8 mouse cellular contexts compared by ENCODE assay signal in genomic region chr10:79986232-79986878, GRCm38 (mm10). TPM values are rescaled to one million over a fixed set of nuclear protein-coding genes. Genes with fewer than 3 reads are reported as not detected.
DNase-seq lines count a peak whose midpoint lies in the region; ATAC-seq lines count a peak whose summit lies in the region.

No protein-coding gene starts in this region.

- peaks cover 35% of the 10 kb centered on the region for H3K36me3 ChIP-seq in megakaryocyte, embryonic 14.5 days (replicated peaks; ENCODE audit: low read length)
- peaks cover 11% of the 10 kb centered on the region for H3K36me3 ChIP-seq in limb, embryonic 13.5 days
- H3K36me3 ChIP-seq in midbrain, embryonic 16.5 days (ENCODE audit: control insufficient read depth, insufficient read depth, low read length), result no peaks in the 10 kb centered on the region

- H3K9ac ChIP-seq in limb, embryonic 13.5 days, result peak overlapping the region; percentile 65; the same call in 1 of the 2 replicates
- peak overlapping the region; percentile 88 for H3K9ac ChIP-seq in midbrain, embryonic 16.5 days (ENCODE audit: low read depth, low read length)

- H3K9me3 ChIP-seq in megakaryocyte, embryonic 14.5 days, result peaks cover 5% of the 10 kb centered on the region; the same call in 1 of the 2 replicates
- peaks cover 6% of the 10 kb centered on the region for H3K9me3 ChIP-seq in limb, embryonic 13.5 days
- no peaks in the 10 kb centered on the region for H3K9me3 ChIP-seq in midbrain, embryonic 16.5 days (replicated peaks; ENCODE audit: control insufficient read depth, low read length, poor library complexity, severe bottlenecking)

- 45% methylated on average over 6 of the region's 6 CpGs for WGBS in limb, embryonic 13.5 days
- WGBS in midbrain, embryonic 16.5 days, result 41% methylated on average over 6 of the region's 6 CpGs

- ATAC-seq in megakaryocyte, adult 5-6 weeks (ENCODE audit: poor library complexity, severe bottlenecking), result no peak
- ATAC-seq in limb, embryonic 13.5 days (ENCODE audit: low FRiP score, low read depth), result no peak
- ATAC-seq in midbrain, embryonic 16.5 days, result no peak
- ATAC-seq in inflammation-experienced regulatory T-cells, adult 6 months, result no peak

- H3K4me3 ChIP-seq in megakaryocyte, embryonic 14.5 days (replicated peaks), result peak overlapping the region; percentile 97
- H3K4me3 ChIP-seq in limb, embryonic 13.5 days, result peak overlapping the region; percentile 74
- H3K4me3 ChIP-seq in midbrain, embryonic 16.5 days (ENCODE audit: low read depth, low read length), result peak overlapping the region; percentile 76

- peak overlapping the region; percentile 88; the same call in 1 of the 2 replicates for H3K27ac ChIP-seq in limb, embryonic 13.5 days
- H3K27ac ChIP-seq in midbrain, embryonic 16.5 days (ENCODE audit: low read length), result peak overlapping the region; percentile 95

- intact Hi-C loops in left cerebral cortex, postnatal 14 days (cut with DNase I), result loop anchor here (2.0 to 5.0 kb wide), 2 partner anchors 48 to 66 kb away; no protein-coding TSS in a partner anchor

- peaks cover 81% of the 10 kb centered on the region for H3K4me1 ChIP-seq in megakaryocyte, embryonic 14.5 days
- H3K4me1 ChIP-seq in limb, embryonic 13.5 days, result peaks cover 63% of the 10 kb centered on the region
- peaks cover 39% of the 10 kb centered on the region for H3K4me1 ChIP-seq in midbrain, embryonic 16.5 days (ENCODE audit: control insufficient read depth, insufficient read depth, low read length)

- H3K4me2 ChIP-seq in limb, embryonic 13.5 days (replicated peaks), result peak overlapping the region; percentile 89
- peak overlapping the region; percentile 90 for H3K4me2 ChIP-seq in midbrain, embryonic 16.5 days (ENCODE audit: low read length)

- H3K27me3 ChIP-seq in megakaryocyte, embryonic 14.5 days (replicated peaks), result no peaks in the 10 kb centered on the region
- no peaks in the 10 kb centered on the region for H3K27me3 ChIP-seq in limb, embryonic 13.5 days
- peaks cover 29% of the 10 kb centered on the region for H3K27me3 ChIP-seq in midbrain, embryonic 16.5 days (ENCODE audit: control insufficient read depth, insufficient read depth, low read depth, low read length)

- peak; percentile 72 for DNase-seq in cerebellum, adult 9-10 months
- peak; percentile 57 to 63 for DNase-seq in heart, adult 9 months (ENCODE audit: low spot score in 2 of 2)
- no peak for DNase-seq in left cerebral cortex, postnatal 14 days (ENCODE audit: low spot score in 2 of 2)

RNA-seq across cellular contexts. Expression of gene Cnn2, which starts 2.0 kb away (rescaled TPM):
- 1,011 and 1,303 TPM in 2 replicates for polyA plus RNA-seq in megakaryocyte, embryonic 14.5 days (2012; ENCODE audit: insufficient read depth, low replicate concordance)
- 174 and 175 TPM in 2 replicates for total RNA-seq in megakaryocyte, adult 5-6 weeks (2015)
- total RNA-seq in megakaryocyte, adult 5-6 weeks (2017), result 286 and 299 TPM in 2 replicates
- polyA plus RNA-seq in limb, embryonic 13.5 days (2015; fragmentation: Nextera tagmentation; extraction: Ambion mirVana), result 287 and 299 TPM in 2 replicates
- 25.7 and 26.2 TPM in 2 replicates for polyA plus RNA-seq in midbrain, embryonic 16.5 days (2015; fragmentation: Nextera tagmentation; extraction: Ambion mirVana)
- total RNA-seq in left cerebral cortex, postnatal 14 days (2021), result 10 to 100 TPM in 1 of 2 experiments, 1 to 10 TPM in 1; 9.5 to 11.9 TPM
- polyA plus RNA-seq in inflammation-experienced regulatory T-cells, adult 6 months (2017; shearing (Covaris generic)), result 100 to 1,000 TPM; 672 to 989 (median 979) TPM

RNA-seq across cellular contexts. Expression of gene Tmem259, which starts 2.2 kb away (rescaled TPM):
- 293 and 686 TPM in 2 replicates for polyA plus RNA-seq in megakaryocyte, embryonic 14.5 days (2012; ENCODE audit: insufficient read depth, low replicate concordance)
- total RNA-seq in megakaryocyte, adult 5-6 weeks (2015), result 51.6 and 52.2 TPM in 2 replicates
- 52.1 and 53.2 TPM in 2 replicates for total RNA-seq in megakaryocyte, adult 5-6 weeks (2017)
- 16.0 and 19.5 TPM in 2 replicates for polyA plus RNA-seq in limb, embryonic 13.5 days (2015; fragmentation: Nextera tagmentation; extraction: Ambion mirVana)
- 15.3 and 16.2 TPM in 2 replicates for polyA plus RNA-seq in midbrain, embryonic 16.5 days (2015; fragmentation: Nextera tagmentation; extraction: Ambion mirVana)
- total RNA-seq in left cerebral cortex, postnatal 14 days (2021), result 100 to 1,000 TPM; 140 to 152 TPM
- 1 to 10 TPM; 2.0 to 2.5 (median 2.0) TPM for polyA plus RNA-seq in inflammation-experienced regulatory T-cells, adult 6 months (2017; shearing (Covaris generic))

RNA-seq across cellular contexts. Expression of gene Abca7, which starts 9.9 kb away (rescaled TPM):
- 47.4 and 62.2 TPM in 2 replicates for polyA plus RNA-seq in megakaryocyte, embryonic 14.5 days (2012; ENCODE audit: insufficient read depth, low replicate concordance)
- 32.6 and 34.7 TPM in 2 replicates for total RNA-seq in megakaryocyte, adult 5-6 weeks (2015)
- 33.6 and 37.4 TPM in 2 replicates for total RNA-seq in megakaryocyte, adult 5-6 weeks (2017)
- 1.8 and 1.9 TPM in 2 replicates for polyA plus RNA-seq in limb, embryonic 13.5 days (2015; fragmentation: Nextera tagmentation; extraction: Ambion mirVana)
- polyA plus RNA-seq in midbrain, embryonic 16.5 days (2015; fragmentation: Nextera tagmentation; extraction: Ambion mirVana), result 4.1 and 4.8 TPM in 2 replicates
- 10 to 100 TPM; 10.9 TPM for total RNA-seq in left cerebral cortex, postnatal 14 days (2021)
- 10 to 100 TPM; 10.7 to 14.2 (median 13.3) TPM for polyA plus RNA-seq in inflammation-experienced regulatory T-cells, adult 6 months (2017; shearing (Covaris generic))

RNA-seq across cellular contexts. Expression of gene Grin3b, which starts 15.8 kb away (rescaled TPM):
- not detected in 2 replicates for polyA plus RNA-seq in megakaryocyte, embryonic 14.5 days (2012; ENCODE audit: insufficient read depth, low replicate concordance)
- not detected in 2 replicates for total RNA-seq in megakaryocyte, adult 5-6 weeks (2015)
- 0.18 TPM in 1 of 2 replicates, not detected in the other for total RNA-seq in megakaryocyte, adult 5-6 weeks (2017)
- 0.41 and 0.73 TPM in 2 replicates for polyA plus RNA-seq in limb, embryonic 13.5 days (2015; fragmentation: Nextera tagmentation; extraction: Ambion mirVana)
- polyA plus RNA-seq in midbrain, embryonic 16.5 days (2015; fragmentation: Nextera tagmentation; extraction: Ambion mirVana), result 0.20 and 0.28 TPM in 2 replicates
- total RNA-seq in left cerebral cortex, postnatal 14 days (2021), result under 1 TPM; 0.21 to 0.40 TPM
- under 1 TPM in 2 of 3 experiments, not detected in 1; 0.16 to 0.20 TPM for polyA plus RNA-seq in inflammation-experienced regulatory T-cells, adult 6 months (2017; shearing (Covaris generic))

RNA-seq across cellular contexts. Expression of gene Wdr18, which starts 26.4 kb away (rescaled TPM):
- polyA plus RNA-seq in megakaryocyte, embryonic 14.5 days (2012; ENCODE audit: insufficient read depth, low replicate concordance), result 22.2 and 23.8 TPM in 2 replicates
- total RNA-seq in megakaryocyte, adult 5-6 weeks (2015), result 10.6 and 15.7 TPM in 2 replicates
- 7.8 TPM in 2 replicates for total RNA-seq in megakaryocyte, adult 5-6 weeks (2017)
- 105 and 106 TPM in 2 replicates for polyA plus RNA-seq in limb, embryonic 13.5 days (2015; fragmentation: Nextera tagmentation; extraction: Ambion mirVana)
- polyA plus RNA-seq in midbrain, embryonic 16.5 days (2015; fragmentation: Nextera tagmentation; extraction: Ambion mirVana), result 79.5 and 89.4 TPM in 2 replicates
- total RNA-seq in left cerebral cortex, postnatal 14 days (2021), result 10 to 100 TPM; 45.3 to 46.5 TPM
- polyA plus RNA-seq in inflammation-experienced regulatory T-cells, adult 6 months (2017; shearing (Covaris generic)), result 10 to 100 TPM; 66.6 to 85.2 (median 74.2) TPM

Comparison
In these comparisons a context has a peak if more than half of its experiments do, and no peak if none do; other contexts are left out.
1. DNase-seq: peak in cerebellum, adult 9-10 months (single experiment) and heart, adult 9 months (2 of 2); none in left cerebral cortex, postnatal 14 days (0 of 2).
2. RNA of gene Cnn2, which starts 2.0 kb away (polyA plus RNA-seq): 1,011 to 1,303 TPM in megakaryocyte, embryonic 14.5 days, 672 to 989 TPM in inflammation-experienced regulatory T-cells, adult 6 months and 287 to 299 TPM in limb, embryonic 13.5 days; 25.7 to 26.2 TPM in midbrain, embryonic 16.5 days; every median in the first group is over 10 times any median in the second.
3. RNA of gene Tmem259, which starts 2.2 kb away (polyA plus RNA-seq): 293 to 686 TPM in megakaryocyte, embryonic 14.5 days; 15.3 to 16.2 TPM in midbrain, embryonic 16.5 days, 16.0 to 19.5 TPM in limb, embryonic 13.5 days and 2.0 to 2.5 TPM in inflammation-experienced regulatory T-cells, adult 6 months; every median in the first group is over 10 times any median in the second.
4. Peak in every context shown above with its lines, with median percentiles within 50 percentile points of each other: H3K4me3 ChIP-seq.